11 mouse cellular contexts compared by ENCODE assay signal in the genomic region with DNA sequence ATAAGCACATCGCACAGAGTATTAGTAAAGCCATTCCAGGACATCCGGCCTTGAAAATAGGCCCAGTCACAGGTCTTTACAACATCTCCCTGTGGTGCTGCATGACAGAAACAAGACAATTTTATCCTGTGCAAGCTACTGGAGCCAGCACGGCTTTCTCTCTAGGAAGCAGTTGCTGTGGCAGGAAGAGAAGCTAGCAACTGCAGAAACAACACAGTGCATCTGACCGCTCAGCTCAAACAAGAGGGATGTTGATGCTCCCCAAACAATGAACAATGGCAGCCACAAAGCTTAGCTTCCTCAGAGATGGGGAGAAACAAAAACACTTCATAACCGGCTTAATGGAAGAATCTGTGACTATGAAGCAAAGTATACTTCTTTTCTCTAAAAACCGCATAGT. TPM values are rescaled to one million over a fixed set of nuclear protein-coding genes. Genes with fewer than 3 reads are reported as not detected.
DNase-seq lines count a peak whose midpoint lies in the region; ATAC-seq and TF ChIP-seq lines count a peak whose summit lies in the region.
"Had no signal": no experiment of that assay in that cellular context is flagged by ENCODE, and none has a peak within 500 bp of the region (broad histone marks: within the 10 kb centered on the region; RNA-seq: fewer than 3 reads in every experiment).

No protein-coding gene starts in this region.

- H3K9ac ChIP-seq in heart, embryonic 12.5 days, result no peak overlapping the region
- H3K9ac ChIP-seq in midbrain, embryonic 15.5 days, result no peak overlapping the region
- H3K9ac ChIP-seq: neural tube, embryonic 12.5 days had no signal

- WGBS in heart, embryonic 12.5 days, result 49% methylated on average over 6 of the region's 6 CpGs
- 79% methylated on average over 6 of the region's 6 CpGs for WGBS in midbrain, embryonic 15.5 days

- no peak for ATAC-seq in heart, embryonic 12.5 days (ENCODE audit: insufficient number of reproducible peaks, low FRiP score)
- no peak for ATAC-seq in midbrain, embryonic 15.5 days (replicated peaks)

- peak overlapping the region; percentile 29; the same call in 1 of the 2 replicates for H3K27ac ChIP-seq in gastrocnemius, adult 2 months
- H3K27ac ChIP-seq in left cerebral cortex, adult 2 months, result peak overlapping the region; percentile 77
- H3K27ac ChIP-seq in heart, embryonic 12.5 days (ENCODE audit: poor library complexity, severe bottlenecking), result peak overlapping the region; percentile 59
- H3K27ac ChIP-seq in midbrain, embryonic 15.5 days, result no peak overlapping the region
- H3K27ac ChIP-seq: neural tube, embryonic 12.5 days had no signal

- no peak for TF ChIP-seq CTCF in gastrocnemius, adult 2 months (IDR thresholded peaks at IDR 0.05)
- no peak for TF ChIP-seq CTCF in left cerebral cortex, adult 2 months (IDR thresholded peaks at IDR 0.05)

- H3K4me3 ChIP-seq in gastrocnemius, adult 2 months, result no peak overlapping the region
- no peak overlapping the region for H3K4me3 ChIP-seq in left cerebral cortex, adult 2 months
- H3K4me3 ChIP-seq in heart, embryonic 12.5 days, result no peak overlapping the region
- no peak overlapping the region for H3K4me3 ChIP-seq in midbrain, embryonic 15.5 days
- H3K4me3 ChIP-seq: neural tube, embryonic 12.5 days had no signal

- peaks cover 12% of the 10 kb centered on the region for H3K36me3 ChIP-seq in heart, embryonic 12.5 days
- no peaks in the 10 kb centered on the region for H3K36me3 ChIP-seq in midbrain, embryonic 15.5 days (replicated peaks)

- no peaks in the 10 kb centered on the region for H3K27me3 ChIP-seq in heart, embryonic 12.5 days (replicated peaks)
- no peaks in the 10 kb centered on the region for H3K27me3 ChIP-seq in midbrain, embryonic 15.5 days (replicated peaks)
- H3K27me3 ChIP-seq: neural tube, embryonic 12.5 days had no signal

- no peaks in the 10 kb centered on the region for H3K9me3 ChIP-seq in heart, embryonic 12.5 days (replicated peaks)
- no peaks in the 10 kb centered on the region for H3K9me3 ChIP-seq in midbrain, embryonic 15.5 days
- H3K9me3 ChIP-seq: neural tube, embryonic 12.5 days had no signal

- peaks cover 22% of the 10 kb centered on the region for H3K4me1 ChIP-seq in heart, embryonic 12.5 days (replicated peaks)
- no peaks in the 10 kb centered on the region for H3K4me1 ChIP-seq in midbrain, embryonic 15.5 days
- H3K4me1 ChIP-seq: neural tube, embryonic 12.5 days had no signal

- DNase-seq in gastrocnemius, adult 2 months, result no peak
- DNase-seq in gastrocnemius, postnatal 14 days, result no peak
- no peak for DNase-seq in left cerebral cortex, adult 2 months (ENCODE audit: extremely low spot score in 1 of 2, low spot score in 2 of 2)
- DNase-seq in left cerebral cortex, adult 18-20 months (ENCODE audit: low spot score in 2 of 2), result no peak
- peak; percentile 48 for DNase-seq in lung, postnatal 10 days
- no peak for DNase-seq in embryo, embryonic 10.5 days (ENCODE audit: low spot score)
- DNase-seq: adrenal gland, postnatal 36 days; thymus, postnatal 14 days had no signal

- H3K4me2 ChIP-seq in heart, embryonic 12.5 days, result 0 out of 2 replicates have a peak overlapping the region, but pooled peaks have one; percentile 12
- H3K4me2 ChIP-seq in midbrain, embryonic 15.5 days, result no peak overlapping the region
- H3K4me2 ChIP-seq: neural tube, embryonic 12.5 days had no signal

- intact Hi-C loops in gastrocnemius, adult 2 months (cut with DNase I), result no loop called here
- intact Hi-C loops in gastrocnemius, postnatal 14 days (cut with DNase I; ENCODE audit: low total_unique reads), result no loop called here
- intact Hi-C loops in left cerebral cortex, adult 2 months (cut with DNase I), result no loop called here

RNA-seq across cellular contexts. Expression of gene Cpd, which starts 10.5 kb away (rescaled TPM):
- total RNA-seq in gastrocnemius, adult 2 months (2021), result 10 to 100 TPM; 25.7 to 30.5 TPM
- 10 to 100 TPM; 39.4 to 50.8 TPM for total RNA-seq in gastrocnemius, postnatal 14 days (2021)
- 10 to 100 TPM; 53.0 to 56.8 TPM for total RNA-seq in left cerebral cortex, adult 2 months (2021)
- total RNA-seq in left cerebral cortex, adult 18-20 months (2021), result 10 to 100 TPM; 51.7 to 54.2 TPM
- polyA plus RNA-seq in heart, embryonic 12.5 days (2016; fragmentation: Nextera tagmentation; extraction: Ambion mirVana), result 24.3 and 25.7 TPM in 2 replicates
- 5.3 and 5.4 TPM in 2 replicates for polyA plus RNA-seq in midbrain, embryonic 15.5 days (2015; fragmentation: Nextera tagmentation; extraction: Ambion mirVana)
